Mouse (Mus musculus) brain, embryonic 14.5 days (tissue): Measurements from ENCODE around the gene Scn1b. TPM values are rescaled to one million over a fixed set of nuclear protein-coding genes. Genes with fewer than 3 reads are reported as not detected.
A peak's percentile ranks its signal among the peaks of the same experiment; 100 is the strongest.

Experiments used
- DNase-seq: peaks from one replicate; pipeline ENCODE4 v3.0.0-alpha.2; 2011; ENCODE audit warnings: low read depth
- CTCF ChIP-seq: fragments of 200-500 bp; IDR thresholded peaks from 2 replicates; pipeline ENCODE4 v1.5.1; 2012; ENCODE audit warnings: inconsistent platforms, mild to moderate bottlenecking, moderate library complexity, borderline replicate concordance; ENCODE audit not compliant: insufficient read depth, insufficient read length; ENCODE audit errors: extremely low read depth
- POLR2A ChIP-seq: fragments of 200-500 bp; IDR thresholded peaks from 2 replicates; pipeline ENCODE4 v1.6.1; 2012; ENCODE audit warnings: mild to moderate bottlenecking, inconsistent platforms, borderline replicate concordance; ENCODE audit not compliant: poor library complexity, insufficient read depth, insufficient read length, severe bottlenecking; ENCODE audit errors: extremely low read depth
- polyA plus RNA-seq: library from polyadenylated mRNA; depleted of rRNA; stranded (reverse); fragments of >200 nt; gene quantifications from 2 replicates; pipeline ENCODE4 v1.2.3, GENCODE M21; 2012

Scn1b gene
- polyA plus RNA-seq, 1 experiment = 12.9 TPM

DNA sequence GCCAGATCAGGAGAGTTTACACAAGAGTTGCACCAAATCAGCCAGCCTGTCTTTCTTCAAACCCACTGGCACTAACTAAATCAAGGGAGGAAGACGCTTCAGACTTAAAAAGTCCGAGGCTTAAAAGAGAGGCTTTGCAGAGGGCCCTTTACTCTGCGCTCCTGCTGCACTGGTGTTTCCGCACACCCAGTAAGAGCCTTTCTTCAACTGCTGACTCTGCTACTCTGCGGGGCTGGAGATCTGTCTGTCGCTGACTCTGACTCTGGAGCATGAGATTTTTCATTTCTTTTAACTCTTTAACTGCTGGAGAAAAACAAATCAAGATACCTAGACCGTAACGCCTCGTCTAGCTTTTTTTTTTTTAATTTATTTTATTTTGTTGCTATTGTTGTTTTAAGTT is 42.7 kb downstream of the Scn1b start:
- no peak for DNase-seq
- TF ChIP-seq POLR2A (no peak), CTCF (no peak)

GRCm38 (mm10) chr7:31082831-31083588 is 43.8 kb downstream of the Scn1b start:
- no peak for DNase-seq
- no peak for TF ChIP-seq POLR2A
- TF ChIP-seq CTCF = no peak

GRCm38 (mm10) chr7:31082106-31082505 is 44.7 kb downstream of the Scn1b start:
- TF ChIP-seq CTCF (no peak), POLR2A (no peak)
- DNase-seq = no peak

- no peak for DNase-seq
- TF ChIP-seq POLR2A (no peak), CTCF (no peak)
These were observed 45.7 kb downstream of the Scn1b start for GRCm38 (mm10) chr7:31081106-31081505.

DNA sequence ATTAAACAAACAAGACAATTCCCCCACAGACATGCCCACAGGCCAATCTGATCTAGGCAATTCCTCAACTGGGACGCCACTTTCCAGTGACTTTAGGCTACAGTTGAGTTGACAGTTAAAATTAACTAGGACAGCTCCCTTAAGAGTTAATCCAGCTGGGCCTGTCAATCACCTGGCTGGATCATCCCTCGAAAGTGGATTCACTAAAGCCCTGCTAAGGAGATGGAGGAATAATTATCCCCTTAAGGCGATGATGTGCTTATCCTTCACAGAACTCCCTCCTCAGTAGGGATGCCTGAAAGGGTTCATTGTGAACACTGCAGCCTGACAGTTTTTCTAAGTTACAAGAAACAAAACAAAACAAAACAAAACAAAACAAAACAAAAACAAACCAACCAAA is 46.2 kb downstream of the Scn1b start:
- TF ChIP-seq POLR2A (no peak), CTCF (no peak)

GRCm38 (mm10) chr7:31079670-31080069 is 47.1 kb downstream of the Scn1b start:
- TF ChIP-seq CTCF (no peak), POLR2A (no peak)

More for the DNA sequence above, 46.2 kb downstream of the Scn1b start:
- DNase-seq = no peak

GRCm38 (mm10) chr7:31077885-31078445 is 48.8 kb downstream of the Scn1b start:
- no peak for TF ChIP-seq POLR2A
- TF ChIP-seq CTCF = peak; percentile 75; the same call in 1 of the 2 replicates

More at GRCm38 (mm10) chr7:31079670-31080069, 47.1 kb downstream of the Scn1b start:
- no peak for DNase-seq

DNA sequence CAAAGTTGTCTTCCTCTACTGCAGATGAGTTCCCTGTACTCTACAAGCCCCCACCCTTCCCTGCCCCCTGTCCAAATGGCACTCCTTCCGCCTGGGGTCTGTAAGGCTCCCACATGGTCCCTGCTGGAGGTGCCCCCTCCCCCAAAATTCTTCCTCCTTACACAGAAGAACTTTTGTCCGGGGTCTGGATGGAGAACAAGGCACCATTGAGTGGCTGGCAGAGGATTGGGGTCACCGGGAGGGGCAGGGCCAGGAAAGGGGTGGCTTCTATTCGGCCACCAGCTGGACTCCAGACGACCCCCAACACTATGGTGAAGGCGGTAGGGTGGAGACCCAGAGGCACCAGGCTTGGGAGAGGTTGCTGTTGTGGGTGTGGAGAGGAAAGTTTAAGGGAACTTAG is 49.3 kb downstream of the Scn1b start:
- TF ChIP-seq POLR2A = no peak
- no peak for DNase-seq

More at GRCm38 (mm10) chr7:31077885-31078445, 48.8 kb downstream of the Scn1b start:
- DNase-seq = peak; percentile 75

GRCm38 (mm10) chr7:31076492-31076891 is 50.3 kb downstream of the Scn1b start, which contains the start of gene Fxyd3:
Gene Fxyd3, minus strand, starts transcription at chr7:31076704.
- DNase-seq = no peak
- no peak for TF ChIP-seq CTCF
- TF ChIP-seq POLR2A = no peak

GRCm38 (mm10) chr7:31074713-31075069 is 52.1 kb downstream of the Scn1b start:
- TF ChIP-seq CTCF (no peak), POLR2A (no peak)
- DNase-seq = no peak

DNA sequence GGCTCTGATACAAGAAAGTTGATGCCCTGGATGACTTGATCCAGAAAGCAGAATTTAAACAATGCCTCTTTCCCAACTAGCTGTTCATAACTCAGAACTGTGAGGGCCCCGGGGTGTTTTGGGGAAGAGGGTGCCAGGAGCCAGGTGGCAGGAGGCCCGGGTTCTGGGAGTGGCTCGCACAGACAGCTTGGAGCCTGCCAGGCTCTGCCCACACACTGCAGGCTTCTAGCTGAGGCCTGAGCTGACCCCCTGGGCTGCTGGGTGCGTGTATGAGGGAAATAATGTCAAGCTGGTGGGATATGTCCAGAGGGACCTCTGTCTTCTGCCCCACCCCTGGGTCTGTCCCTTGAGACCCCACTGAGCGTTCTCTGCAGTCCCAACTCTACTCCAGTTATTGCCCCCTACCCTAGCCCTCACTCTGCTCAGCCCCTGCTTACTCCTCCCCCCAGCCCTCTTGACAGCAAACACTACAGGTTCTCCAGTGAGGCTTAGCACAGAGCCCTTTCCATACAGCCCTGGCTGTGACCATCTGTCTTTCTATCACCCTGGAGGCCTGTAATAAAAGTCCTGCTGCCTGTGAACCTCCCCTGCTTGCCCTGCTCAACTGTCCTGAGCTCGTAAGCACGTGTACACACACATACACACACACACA is 52.6 kb downstream of the Scn1b start:
- no peak for TF ChIP-seq CTCF
- no peak for TF ChIP-seq POLR2A
- DNase-seq = no peak
